Mouse (Mus musculus): ENCODE data around the gene Gm12216.

DNA sequence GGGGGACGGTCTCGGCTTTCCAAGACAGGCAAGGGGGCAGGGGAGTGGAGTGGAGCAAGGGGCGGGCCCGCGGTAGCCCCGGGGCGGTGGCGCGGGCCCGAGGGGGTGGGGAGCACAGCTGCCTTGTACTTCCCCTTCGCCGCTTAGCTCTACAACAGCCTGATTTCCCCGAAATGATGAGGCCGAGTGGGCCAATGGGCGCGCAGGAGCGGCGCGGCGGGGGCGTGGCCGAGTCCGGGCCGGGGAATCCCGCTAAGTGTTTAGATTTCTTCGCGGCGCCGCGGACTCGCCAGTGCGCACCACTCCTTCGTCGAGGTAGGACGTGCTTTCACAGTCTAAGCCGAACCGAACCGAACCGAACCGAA, 89.3 kb downstream of the Gm12216 start, which contains the start of gene Irf1:
- no peak for TF ChIP-seq CTCF (IDR thresholded peaks at IDR 0.05; ENCODE audit: low read depth, low read length)
- TF ChIP-seq POLR2A (IDR thresholded peaks at IDR 0.05; ENCODE audit: insufficient read depth, low read length): peak; percentile 62
